ENCODE assay signal across 17 mouse cellular contexts in the genomic region with DNA sequence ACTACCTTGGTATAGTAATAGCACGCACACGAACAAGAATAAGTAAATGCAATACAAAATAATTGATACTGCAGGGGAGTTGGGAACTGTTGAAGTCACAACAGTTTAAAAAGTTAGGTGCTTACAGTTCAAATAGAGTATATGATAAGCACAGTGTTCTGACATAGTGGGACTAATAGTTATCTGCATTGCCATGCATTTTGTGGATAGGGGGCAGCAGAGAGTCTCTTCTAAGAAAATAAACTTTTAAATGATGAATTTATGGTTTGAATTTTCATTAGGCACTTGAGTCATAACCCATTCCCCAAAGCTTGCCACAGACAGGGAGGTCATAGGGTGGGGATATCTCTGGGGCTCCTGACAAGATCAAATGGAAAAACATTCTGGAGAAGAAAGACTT.
DNase-seq lines count a peak whose midpoint lies in the region; ATAC-seq and TF ChIP-seq lines count a peak whose summit lies in the region.
"Had no signal": no experiment of that assay in that cellular context is flagged by ENCODE, and none has a peak within 500 bp of the region (broad histone marks: within the 10 kb centered on the region; RNA-seq: fewer than 3 reads in every experiment).

No protein-coding gene starts in this region.

- no peaks in the 10 kb centered on the region for H3K27me3 ChIP-seq in lung, embryonic 14.5 days (ENCODE audit: insufficient read depth, low read length)
- H3K27me3 ChIP-seq in E14TG2a.4 (ENCODE audit: insufficient read depth, low read length): no peaks in the 10 kb centered on the region
- H3K27me3 ChIP-seq: CH12.LX; heart, embryonic 13.5 days had no signal

- DNase-seq in gastrocnemius, adult 2 months: no peak
- no peak for DNase-seq in gastrocnemius, postnatal 25 days
- DNase-seq in lung, embryonic 14.5 days: peak; percentile 40
- no peak for DNase-seq in lung, postnatal 4 days
- peak; percentile 3 for DNase-seq in forelimb bud, embryonic 11.5 days (ENCODE audit: low read depth, low spot score)
- DNase-seq in spleen, postnatal 36 days (ENCODE audit: low spot score in 2 of 2): no peak
- DNase-seq: cerebellum, adult 8-10 months; forebrain, postnatal 0 days; gastrocnemius, postnatal 14 days; right cerebral cortex, postnatal 14 days; thymus, adult 2 months had no signal

- no peak overlapping the region for H3K9ac ChIP-seq in lung, embryonic 14.5 days
- H3K9ac ChIP-seq: forebrain, postnatal 0 days; heart, embryonic 13.5 days had no signal

- no peak overlapping the region for H3K27ac ChIP-seq in gastrocnemius, adult 2 months
- no peak overlapping the region for H3K27ac ChIP-seq in lung, embryonic 14.5 days (ENCODE audit: low read depth)
- H3K27ac ChIP-seq: heart, embryonic 13.5 days; midbrain, embryonic 10.5 days had no signal

- peak; percentile 31; the same call in 1 of the 2 replicates for TF ChIP-seq CTCF in gastrocnemius, adult 2 months (IDR thresholded peaks at IDR 0.05)
- TF ChIP-seq CTCF in lung, embryonic 14.5 days (IDR thresholded peaks at IDR 0.05; ENCODE audit: low read depth): peak; percentile 14; the same call in 1 of the 2 replicates
- TF ChIP-seq CTCF in E14TG2a.4 (conservative IDR thresholded peaks at IDR 0.05; ENCODE audit: low read length): peak; percentile 16

- 79% methylated on average over 2 of the region's 2 CpGs for WGBS in lung, embryonic 14.5 days

- no peaks in the 10 kb centered on the region for H3K4me1 ChIP-seq in lung, embryonic 14.5 days (ENCODE audit: insufficient read depth)
- H3K4me1 ChIP-seq in E14TG2a.4 (replicated peaks; ENCODE audit: low read depth, low read length): no peaks in the 10 kb centered on the region
- H3K4me1 ChIP-seq: heart, embryonic 13.5 days; midbrain, embryonic 10.5 days had no signal

- intact Hi-C loops in gastrocnemius, adult 2 months (cut with DNase I): no loop called here

- no peaks in the 10 kb centered on the region for H3K9me3 ChIP-seq in lung, embryonic 14.5 days (ENCODE audit: low read depth, low read length)
- H3K9me3 ChIP-seq in E14TG2a.4 (ENCODE audit: low read length): no peaks in the 10 kb centered on the region
- H3K9me3 ChIP-seq: heart, embryonic 13.5 days; midbrain, embryonic 10.5 days had no signal

- no peak overlapping the region for H3K4me3 ChIP-seq in gastrocnemius, adult 2 months
- H3K4me3 ChIP-seq in lung, embryonic 14.5 days (ENCODE audit: low read depth, low read length): no peak overlapping the region
- H3K4me3 ChIP-seq in E14TG2a.4 (replicated peaks; ENCODE audit: low read length): no peak overlapping the region
- H3K4me3 ChIP-seq: heart, embryonic 13.5 days; midbrain, embryonic 10.5 days had no signal

- no peak for ATAC-seq in lung, embryonic 14.5 days (ENCODE audit: insufficient read depth)
- no peak for ATAC-seq in erythroblast, adult 5-6 weeks (replicated peaks; ENCODE audit: low FRiP score, poor library complexity, severe bottlenecking)
- ATAC-seq: forebrain, postnatal 0 days; inflammation-experienced regulatory T-cells, adult 6 months had no signal

- no peak overlapping the region for H3K4me2 ChIP-seq in lung, embryonic 14.5 days
- H3K4me2 ChIP-seq: heart, embryonic 13.5 days had no signal

- H3K36me3 ChIP-seq in lung, embryonic 14.5 days (ENCODE audit: insufficient read depth): no peaks in the 10 kb centered on the region
- no peaks in the 10 kb centered on the region for H3K36me3 ChIP-seq in E14TG2a.4 (ENCODE audit: insufficient read depth, low read length)
- H3K36me3 ChIP-seq: heart, embryonic 13.5 days; midbrain, embryonic 10.5 days had no signal

Comparison
In these comparisons a context has a peak if more than half of its experiments do, and no peak if none do; other contexts are left out.
1. DNase-seq: peak in lung, embryonic 14.5 days (single experiment) and forelimb bud, embryonic 11.5 days (single experiment); none in gastrocnemius, adult 2 months (single experiment), gastrocnemius, postnatal 25 days (single experiment), lung, postnatal 4 days (0 of 2) and spleen, postnatal 36 days (0 of 2).
2. Peak in every context shown above with its lines, with median percentiles within 50 percentile points of each other: CTCF ChIP-seq.